Comparison of ENCODE assay signal across 8 mouse cellular contexts in genomic region chr6:124806446-124807140, GRCm38 (mm10). TPM values are rescaled to one million over a fixed set of nuclear protein-coding genes. Genes with fewer than 3 reads are reported as not detected.
DNase-seq lines count a peak whose midpoint lies in the region; ATAC-seq lines count a peak whose summit lies in the region.

No protein-coding gene starts in this region.

- no peak overlapping the region for H3K4me3 ChIP-seq in neural tube, embryonic 11.5 days (ENCODE audit: low read depth, low read length)
- peak overlapping the region; percentile 63 for H3K4me3 ChIP-seq in liver, embryonic 13.5 days (replicated peaks)

- peaks cover 14% of the 10 kb centered on the region for H3K4me1 ChIP-seq in neural tube, embryonic 11.5 days (ENCODE audit: control insufficient read depth, insufficient read depth, low read length)
- peaks cover 77% of the 10 kb centered on the region for H3K4me1 ChIP-seq in liver, embryonic 13.5 days (replicated peaks)

- no peak overlapping the region for H3K27ac ChIP-seq in neural tube, embryonic 11.5 days (ENCODE audit: low read depth, low read length)
- peak overlapping the region; percentile 89 for H3K27ac ChIP-seq in liver, embryonic 13.5 days

- H3K9me3 ChIP-seq in neural tube, embryonic 11.5 days (ENCODE audit: control insufficient read depth, low read length) = no peaks in the 10 kb centered on the region
- no peaks in the 10 kb centered on the region for H3K9me3 ChIP-seq in liver, embryonic 13.5 days (replicated peaks)

- H3K9ac ChIP-seq in neural tube, embryonic 11.5 days (ENCODE audit: low read length) = no peak overlapping the region; the same call in 1 of the 2 replicates
- peak overlapping the region; percentile 59 for H3K9ac ChIP-seq in liver, embryonic 13.5 days

- H3K27me3 ChIP-seq in neural tube, embryonic 11.5 days (ENCODE audit: control insufficient read depth, insufficient read depth, low read length) = no peaks in the 10 kb centered on the region
- H3K27me3 ChIP-seq in liver, embryonic 13.5 days = no peaks in the 10 kb centered on the region

- H3K36me3 ChIP-seq in neural tube, embryonic 11.5 days (ENCODE audit: control insufficient read depth, insufficient read depth, low read length) = peaks cover 2% of the 10 kb centered on the region; the same call in 1 of the 2 replicates
- H3K36me3 ChIP-seq in liver, embryonic 13.5 days = peaks cover 19% of the 10 kb centered on the region

- 76% methylated on average over 7 of the region's 7 CpGs for WGBS in neural tube, embryonic 11.5 days
- 77% methylated on average over 7 of the region's 7 CpGs for WGBS in liver, embryonic 13.5 days (ENCODE audit: insufficient replicate concordance)

- peak overlapping the region; percentile 67 for H3K4me2 ChIP-seq in neural tube, embryonic 11.5 days (ENCODE audit: low read depth)
- peak overlapping the region; percentile 83 for H3K4me2 ChIP-seq in liver, embryonic 13.5 days

- ATAC-seq in neural tube, embryonic 11.5 days (ENCODE audit: insufficient read depth, low FRiP score, low TSS enrichment) = no peak
- no peak for ATAC-seq in liver, embryonic 13.5 days (ENCODE audit: low read depth)
- no peak for ATAC-seq in activated CD4-positive, CD25-positive, alpha-beta regulatory T cell, adult 4 months

- DNase-seq in cerebellum, adult 18-20 months = peak; percentile 11 to 23
- no peak for DNase-seq in cerebellum, postnatal 4 days (ENCODE audit: low spot score in 2 of 2)
- no peak for DNase-seq in neural tube, embryonic 11.5 days (ENCODE audit: low spot score)
- no peak for DNase-seq in neural tube, embryonic 10.5 days (ENCODE audit: extremely low spot score, low spot score)
- no peak for DNase-seq in liver, embryonic 13.5 days
- DNase-seq in adrenal gland, postnatal 36 days = no peak
- DNase-seq in urinary bladder, adult 18-20 months (ENCODE audit: low spot score in 2 of 2) = no peak

RNA-seq across cellular contexts. Expression of gene Spsb2, which starts 1.9 kb away (rescaled TPM):
- 6.3 and 6.9 TPM in 2 replicates for polyA plus RNA-seq in neural tube, embryonic 11.5 days (2014; fragmentation: Nextera tagmentation; extraction: Ambion mirVana)
- polyA plus RNA-seq in liver, embryonic 13.5 days (2015; fragmentation: Nextera tagmentation; extraction: Ambion mirVana) = 8.6 and 9.6 TPM in 2 replicates
- 1 to 10 TPM; 1.5 to 2.1 TPM for polyA plus RNA-seq in activated CD4-positive, CD25-positive, alpha-beta regulatory T cell, adult 4 months (2017; shearing (Covaris generic))
- 10 to 100 TPM; 16.9 to 25.4 TPM for total RNA-seq in adrenal gland, postnatal 36 days (2021)

RNA-seq across cellular contexts. Expression of gene Tpi1, which starts 7.5 kb away (rescaled TPM):
- 622 and 634 TPM in 2 replicates for polyA plus RNA-seq in neural tube, embryonic 11.5 days (2014; fragmentation: Nextera tagmentation; extraction: Ambion mirVana)
- polyA plus RNA-seq in liver, embryonic 13.5 days (2015; fragmentation: Nextera tagmentation; extraction: Ambion mirVana) = 461 and 495 TPM in 2 replicates
- polyA plus RNA-seq in activated CD4-positive, CD25-positive, alpha-beta regulatory T cell, adult 4 months (2017; shearing (Covaris generic)) = 10 to 100 TPM; 68.9 to 93.3 TPM
- total RNA-seq in adrenal gland, postnatal 36 days (2021) = 100 to 1,000 TPM; 406 to 411 TPM

RNA-seq across cellular contexts. Expression of gene Usp5, which starts 22.7 kb away (rescaled TPM):
- polyA plus RNA-seq in neural tube, embryonic 11.5 days (2014; fragmentation: Nextera tagmentation; extraction: Ambion mirVana) = 162 and 174 TPM in 2 replicates
- polyA plus RNA-seq in liver, embryonic 13.5 days (2015; fragmentation: Nextera tagmentation; extraction: Ambion mirVana) = 63.5 and 67.5 TPM in 2 replicates
- polyA plus RNA-seq in activated CD4-positive, CD25-positive, alpha-beta regulatory T cell, adult 4 months (2017; shearing (Covaris generic)) = 10 to 100 TPM; 58.3 to 86.0 TPM
- 100 to 1,000 TPM; 120 to 126 TPM for total RNA-seq in adrenal gland, postnatal 36 days (2021)

RNA-seq across cellular contexts. Expression of gene Cdca3, which starts 22.8 kb away (rescaled TPM):
- polyA plus RNA-seq in neural tube, embryonic 11.5 days (2014; fragmentation: Nextera tagmentation; extraction: Ambion mirVana) = 190 and 195 TPM in 2 replicates
- 202 and 204 TPM in 2 replicates for polyA plus RNA-seq in liver, embryonic 13.5 days (2015; fragmentation: Nextera tagmentation; extraction: Ambion mirVana)
- polyA plus RNA-seq in activated CD4-positive, CD25-positive, alpha-beta regulatory T cell, adult 4 months (2017; shearing (Covaris generic)) = 10 to 100 TPM; 43.4 to 57.7 TPM
- total RNA-seq in adrenal gland, postnatal 36 days (2021) = 1 to 10 TPM; 5.9 to 9.2 TPM

RNA-seq across cellular contexts. Expression of gene Lrrc23, which starts 27.1 kb away (rescaled TPM):
- 0.27 and 1.4 TPM in 2 replicates for polyA plus RNA-seq in neural tube, embryonic 11.5 days (2014; fragmentation: Nextera tagmentation; extraction: Ambion mirVana)
- polyA plus RNA-seq in liver, embryonic 13.5 days (2015; fragmentation: Nextera tagmentation; extraction: Ambion mirVana) = not detected in 2 replicates
- polyA plus RNA-seq in activated CD4-positive, CD25-positive, alpha-beta regulatory T cell, adult 4 months (2017; shearing (Covaris generic)) = under 1 TPM; 0.61 to 0.73 TPM
- under 1 TPM in 1 of 2 experiments, not detected in 1; 0.43 TPM for total RNA-seq in adrenal gland, postnatal 36 days (2021)

Comparison
In these comparisons a context has a peak if more than half of its experiments do, and no peak if none do; other contexts are left out.
1. DNase-seq: peak in cerebellum, adult 18-20 months (2 of 2); none in cerebellum, postnatal 4 days (0 of 2), neural tube, embryonic 11.5 days (single experiment), neural tube, embryonic 10.5 days (single experiment), liver, embryonic 13.5 days (single experiment), adrenal gland, postnatal 36 days (0 of 2) and urinary bladder, adult 18-20 months (0 of 2).